Mouse (Mus musculus): ENCODE data around the gene Prkg1. TPM values are rescaled to one million over a fixed set of nuclear protein-coding genes. Genes with fewer than 3 reads are reported as not detected.

Gene Prkg1
- total and polyA plus RNA-seq, 2 experiments = 0.27 to 3.4 TPM

- Histone ChIP-seq H3K4me1 (ENCODE audit: control insufficient read depth, insufficient read depth, low read length) (no peaks in the 10 kb centered on the region), H3K27me3 (ENCODE audit: control insufficient read depth, insufficient read depth, low read length) (no peaks in the 10 kb centered on the region), H3K4me3 (ENCODE audit: insufficient read depth, low read depth, low read length) (no peak overlapping the region), H3K36me3 (ENCODE audit: control insufficient read depth, insufficient read depth, low read length) (no peaks in the 10 kb centered on the region), H3K9ac (ENCODE audit: low read depth, low read length) (no peak overlapping the region), H3K27ac (replicated peaks; ENCODE audit: insufficient read depth, low read depth, low read length) (no peak overlapping the region), H3K79me2 (ENCODE audit: control insufficient read depth, insufficient read depth, low read length) (no peaks in the 10 kb centered on the region)
- DNase-seq (ENCODE audit: extremely low read depth, low read depth, low spot score) = no peak
- WGBS = 61% methylated on average over 6 of the region's 6 CpGs
- TF ChIP-seq CTCF (IDR thresholded peaks at IDR 0.05; ENCODE audit: low read depth, low read length) = no peak
These were observed 567.8 kb downstream of the Prkg1 start for GRCm38 (mm10) chr19:31197076-31197475.

- no peak for DNase-seq (ENCODE audit: extremely low read depth, low read depth, low spot score)
- 87% methylated on average over 6 of the region's 6 CpGs for WGBS
- Histone ChIP-seq H3K4me1 (ENCODE audit: control insufficient read depth, insufficient read depth, low read length) (no peaks in the 10 kb centered on the region), H3K27ac (replicated peaks; ENCODE audit: insufficient read depth, low read depth, low read length) (no peak overlapping the region), H3K9ac (ENCODE audit: low read depth, low read length) (no peak overlapping the region), H3K79me2 (ENCODE audit: control insufficient read depth, insufficient read depth, low read length) (no peaks in the 10 kb centered on the region), H3K27me3 (ENCODE audit: control insufficient read depth, insufficient read depth, low read length) (no peaks in the 10 kb centered on the region), H3K4me3 (ENCODE audit: insufficient read depth, low read depth, low read length) (no peak overlapping the region), H3K36me3 (ENCODE audit: control insufficient read depth, insufficient read depth, low read length) (no peaks in the 10 kb centered on the region)
- TF ChIP-seq CTCF (IDR thresholded peaks at IDR 0.05; ENCODE audit: low read depth, low read length) (no peak), POLR2A (IDR thresholded peaks at IDR 0.05; ENCODE audit: extremely low read depth, insufficient read depth, low read length) (no peak)
These were observed 576.1 kb downstream of the Prkg1 start for GRCm38 (mm10) chr19:31188559-31189218.

- WGBS = 76% methylated on average over 4 of the region's 4 CpGs
- Histone ChIP-seq H3K79me2 (ENCODE audit: control insufficient read depth, insufficient read depth, low read length) (no peaks in the 10 kb centered on the region), H3K9ac (ENCODE audit: low read depth, low read length) (no peak overlapping the region), H3K36me3 (ENCODE audit: control insufficient read depth, insufficient read depth, low read length) (no peaks in the 10 kb centered on the region), H3K27me3 (ENCODE audit: control insufficient read depth, insufficient read depth, low read length) (no peaks in the 10 kb centered on the region), H3K27ac (replicated peaks; ENCODE audit: insufficient read depth, low read depth, low read length) (no peak overlapping the region), H3K4me3 (ENCODE audit: insufficient read depth, low read depth, low read length) (no peak overlapping the region), H3K4me1 (ENCODE audit: control insufficient read depth, insufficient read depth, low read length) (no peaks in the 10 kb centered on the region)
- TF ChIP-seq CTCF (IDR thresholded peaks at IDR 0.05; ENCODE audit: low read depth, low read length) = no peak
- no peak for TF ChIP-seq POLR2A (IDR thresholded peaks at IDR 0.05; ENCODE audit: extremely low read depth, insufficient read depth, low read length)
- no peak for DNase-seq (ENCODE audit: extremely low read depth, low read depth, low spot score)
These were observed 584.1 kb downstream of the Prkg1 start for GRCm38 (mm10) chr19:31180757-31181156.

GRCm38 (mm10) chr19:31177279-31177922 is 587.4 kb downstream of the Prkg1 start:
- H3K9ac ChIP-seq (ENCODE audit: low read depth, low read length) = no peak overlapping the region
- no peak overlapping the region for H3K4me3 ChIP-seq (ENCODE audit: insufficient read depth, low read depth, low read length)
- TF ChIP-seq POLR2A (IDR thresholded peaks at IDR 0.05; ENCODE audit: extremely low read depth, insufficient read depth, low read length) (no peak), CTCF (IDR thresholded peaks at IDR 0.05; ENCODE audit: low read depth, low read length) (no peak)
- no peaks in the 10 kb centered on the region for H3K4me1 ChIP-seq (ENCODE audit: control insufficient read depth, insufficient read depth, low read length)
- H3K27ac ChIP-seq (replicated peaks; ENCODE audit: insufficient read depth, low read depth, low read length) = no peak overlapping the region
- no peaks in the 10 kb centered on the region for H3K79me2 ChIP-seq (ENCODE audit: control insufficient read depth, insufficient read depth, low read length)
- no peak for DNase-seq (ENCODE audit: extremely low read depth, low read depth, low spot score)
- H3K36me3 ChIP-seq (ENCODE audit: control insufficient read depth, insufficient read depth, low read length) = no peaks in the 10 kb centered on the region
- WGBS = 80% methylated on average over 8 of the region's 8 CpGs
- H3K27me3 ChIP-seq (ENCODE audit: control insufficient read depth, insufficient read depth, low read length) = no peaks in the 10 kb centered on the region

- Histone ChIP-seq H3K27me3 (ENCODE audit: control insufficient read depth, insufficient read depth, low read length) (no peaks in the 10 kb centered on the region), H3K79me2 (ENCODE audit: control insufficient read depth, insufficient read depth, low read length) (no peaks in the 10 kb centered on the region), H3K27ac (replicated peaks; ENCODE audit: insufficient read depth, low read depth, low read length) (no peak overlapping the region), H3K9ac (ENCODE audit: low read depth, low read length) (no peak overlapping the region), H3K4me1 (ENCODE audit: control insufficient read depth, insufficient read depth, low read length) (no peaks in the 10 kb centered on the region), H3K4me3 (ENCODE audit: insufficient read depth, low read depth, low read length) (no peak overlapping the region), H3K36me3 (ENCODE audit: control insufficient read depth, insufficient read depth, low read length) (no peaks in the 10 kb centered on the region)
- no peak for DNase-seq (ENCODE audit: extremely low read depth, low read depth, low spot score)
- 45% methylated on average over 1 of the region's 1 CpGs for WGBS
- no peak for TF ChIP-seq POLR2A (IDR thresholded peaks at IDR 0.05; ENCODE audit: extremely low read depth, insufficient read depth, low read length)
- no peak for TF ChIP-seq CTCF (IDR thresholded peaks at IDR 0.05; ENCODE audit: low read depth, low read length)
These were observed 593.8 kb downstream of the Prkg1 start for GRCm38 (mm10) chr19:31170985-31171384.

GRCm38 (mm10) chr19:31158944-31159460 is 605.8 kb downstream of the Prkg1 start:
- Histone ChIP-seq H3K4me3 (ENCODE audit: insufficient read depth, low read depth, low read length) (no peak overlapping the region), H3K79me2 (ENCODE audit: control insufficient read depth, insufficient read depth, low read length) (no peaks in the 10 kb centered on the region), H3K27me3 (ENCODE audit: control insufficient read depth, insufficient read depth, low read length) (no peaks in the 10 kb centered on the region), H3K36me3 (ENCODE audit: control insufficient read depth, insufficient read depth, low read length) (no peaks in the 10 kb centered on the region), H3K9ac (ENCODE audit: low read depth, low read length) (no peak overlapping the region), H3K4me1 (ENCODE audit: control insufficient read depth, insufficient read depth, low read length) (no peaks in the 10 kb centered on the region), H3K27ac (replicated peaks; ENCODE audit: insufficient read depth, low read depth, low read length) (no peak overlapping the region)
- WGBS = 85% methylated on average over 6 of the region's 6 CpGs
- TF ChIP-seq POLR2A (IDR thresholded peaks at IDR 0.05; ENCODE audit: extremely low read depth, insufficient read depth, low read length) = no peak
- no peak for TF ChIP-seq CTCF (IDR thresholded peaks at IDR 0.05; ENCODE audit: low read depth, low read length)
- DNase-seq (ENCODE audit: extremely low read depth, low read depth, low spot score) = no peak
